Mouse (Mus musculus) gastrocnemius, postnatal 4 days (tissue): ENCODE data around the gene Catsperg1. TPM values are rescaled to one million over a fixed set of nuclear protein-coding genes. Genes with fewer than 3 reads are reported as not detected.
"Not testable (repeated sequence)": the region's sequence is repeated elsewhere in the genome, so short reads cannot be mapped to it uniquely, and the experiment has no call there.

Experiments used
- DNase-seq, 2 experiments: peaks; one replicate each; pipeline ENCODE4 v3.0.0; 2021 to 2022; ENCODE audit warnings: low spot score in 2 of 2, mixed read lengths in 2 of 2
- total RNA-seq, 2 experiments: library from RNA; stranded (reverse); gene quantifications; 2 replicates each; pipeline ENCODE4 v1.2.3; 2021

The Catsperg1 gene
- total RNA-seq, 2 experiments from 2014 or later, result 0.41 to 1.6 TPM

DNA sequence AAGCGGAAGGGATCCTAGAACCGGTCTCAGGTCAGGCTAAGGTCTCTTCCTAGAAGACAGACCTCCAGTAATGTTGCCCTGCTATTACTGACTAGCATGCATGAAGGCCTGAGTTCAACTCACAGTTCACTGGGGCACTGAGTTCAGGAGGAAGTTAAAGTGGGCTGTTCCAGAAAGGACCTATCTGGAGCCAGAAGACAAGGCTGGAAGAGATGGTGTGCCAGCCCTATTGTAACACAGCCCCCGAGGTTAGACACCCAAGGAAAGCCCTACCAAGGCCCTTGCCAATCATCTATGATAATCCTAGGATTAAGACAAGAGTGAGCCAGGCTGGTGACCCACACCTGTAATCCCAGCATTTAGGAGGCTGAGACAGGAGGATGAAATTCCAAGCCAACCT, 17.7 kb upstream of the Catsperg1 start:
- no peak for DNase-seq

DNA sequence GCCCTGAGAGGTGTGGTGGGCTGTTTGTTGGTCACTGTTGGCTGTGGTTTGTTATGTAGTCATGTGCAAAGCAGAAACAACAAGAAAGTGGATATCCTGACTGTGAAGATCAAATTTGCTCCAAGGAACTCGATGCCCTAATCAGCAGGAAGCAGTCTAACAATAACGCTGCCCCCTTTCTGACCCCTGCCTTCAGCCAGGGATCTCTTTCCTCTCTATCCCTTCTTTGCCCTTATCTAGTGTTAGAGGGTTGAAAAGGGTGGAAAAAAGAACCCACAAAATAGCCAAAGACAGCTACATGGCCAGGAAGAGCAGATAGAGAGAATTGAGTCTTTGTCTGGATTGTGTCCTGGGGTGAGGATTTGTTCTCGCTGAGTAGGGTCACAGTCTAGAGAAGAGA, 16.7 kb upstream of the Catsperg1 start:
- DNase-seq, result no peak

DNA sequence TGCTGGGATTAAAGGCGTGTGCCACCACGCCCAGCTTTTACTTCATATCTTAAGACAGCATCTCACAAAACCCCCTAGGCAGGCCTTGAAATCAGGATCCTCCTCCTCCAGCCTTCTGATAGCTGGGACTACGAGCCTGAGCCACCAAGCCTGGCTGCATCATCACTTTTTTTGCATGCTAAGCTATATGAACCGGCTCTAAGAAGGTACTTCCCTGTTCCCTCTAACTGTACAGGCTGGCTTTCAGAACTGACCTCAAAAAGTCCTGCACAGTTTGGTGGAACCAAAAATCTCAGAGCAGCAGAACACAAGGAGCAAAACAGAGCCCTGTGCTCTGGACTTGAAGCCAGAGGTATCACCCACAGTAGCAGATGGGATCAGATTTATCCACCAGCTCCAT, 14.4 kb upstream of the Catsperg1 start:
- DNase-seq, result no peak

DNA sequence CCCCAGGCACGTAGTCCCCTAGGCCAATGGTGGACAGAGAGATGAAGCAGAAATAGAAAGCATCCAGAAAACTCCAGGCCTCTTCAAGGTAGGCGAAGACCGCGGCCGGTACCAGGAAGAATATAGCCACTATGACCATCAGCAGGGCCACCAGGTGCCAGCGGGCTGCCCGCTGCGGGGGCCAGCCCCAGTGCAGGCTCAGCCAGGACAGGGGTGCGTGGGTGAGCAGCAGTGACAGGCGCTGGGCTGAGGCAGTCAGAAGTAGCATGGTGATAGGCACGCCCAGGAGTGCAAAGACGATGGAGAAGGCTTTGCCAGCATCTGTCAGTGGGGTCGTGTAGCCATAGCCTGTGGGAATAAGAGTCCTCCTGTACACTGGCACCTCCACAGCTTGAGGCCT, 11.7 kb upstream of the Catsperg1 start:
- DNase-seq, result no peak

DNA sequence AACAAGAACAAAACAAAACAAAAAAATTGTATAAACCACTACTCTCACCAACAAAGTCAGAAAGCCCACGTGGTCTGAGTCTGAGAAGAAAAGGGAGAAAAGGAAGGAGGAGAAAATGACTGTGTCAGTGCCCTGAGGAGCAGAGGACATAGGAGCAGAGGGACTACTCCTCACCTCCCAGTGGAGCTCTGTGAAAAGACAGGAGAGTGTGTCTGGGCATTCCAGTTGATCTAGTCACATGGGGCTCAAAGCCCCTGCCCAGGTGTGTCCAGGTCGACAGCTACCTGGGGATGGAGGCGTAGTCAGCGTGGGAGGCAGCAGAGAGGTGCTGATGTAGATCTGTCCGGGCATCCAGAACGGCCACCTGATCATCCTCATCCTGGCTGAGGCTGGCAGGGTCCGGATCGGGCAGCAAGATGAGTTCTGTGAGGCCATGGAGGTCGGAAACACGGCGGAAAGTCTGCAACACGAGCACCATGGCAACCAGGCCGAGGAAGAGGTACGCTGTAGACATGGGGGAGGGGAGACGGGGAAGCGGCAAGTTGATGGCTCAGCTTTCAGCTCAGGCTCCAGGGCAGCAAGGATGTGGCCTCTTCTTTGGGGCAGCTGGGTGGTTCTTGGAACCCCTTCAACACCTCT, 11.0 kb upstream of the Catsperg1 start:
- DNase-seq, result no peak

DNA sequence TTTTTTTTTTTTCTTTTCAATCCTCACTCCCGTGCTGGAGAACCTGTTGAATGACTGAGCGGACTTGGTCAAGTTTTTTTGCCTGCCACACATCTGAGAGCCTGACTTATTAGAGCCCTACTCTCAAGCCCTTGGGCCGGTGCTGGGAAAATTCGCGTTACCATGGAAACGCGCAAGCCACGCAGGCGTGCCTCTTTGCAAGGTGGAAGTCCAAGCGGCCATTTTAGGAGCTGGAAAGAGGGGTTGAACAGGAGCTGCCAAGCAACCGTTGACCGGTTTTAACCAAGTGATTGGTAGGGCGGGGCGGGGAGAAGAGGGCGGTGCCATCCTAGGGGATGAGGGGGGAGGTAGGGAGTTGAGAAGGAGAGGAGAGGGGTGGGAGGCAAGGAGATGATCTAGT, 1.0 kb upstream of the Catsperg1 start:
- no peak for DNase-seq

DNA sequence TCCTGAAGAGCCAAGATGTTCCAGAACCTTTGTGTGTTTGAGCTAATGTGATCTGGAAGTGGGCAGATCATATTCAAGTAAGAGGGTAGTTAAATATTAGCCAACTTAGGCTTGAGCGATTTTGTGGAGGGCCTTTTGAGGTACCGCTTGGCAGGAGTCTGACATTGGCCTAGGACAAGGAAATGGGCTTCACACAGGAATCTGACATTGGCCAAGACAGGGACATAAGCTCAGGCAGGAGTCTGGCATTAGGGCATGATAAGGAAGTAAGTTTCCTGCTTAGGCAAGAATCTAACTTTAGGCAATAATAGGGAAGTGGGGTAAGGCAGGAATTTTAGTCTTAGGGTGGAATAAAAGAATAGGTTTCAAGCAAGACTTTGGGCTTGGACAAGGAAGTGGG, 401 bp upstream of the Catsperg1 start:
- no peak for DNase-seq

DNA sequence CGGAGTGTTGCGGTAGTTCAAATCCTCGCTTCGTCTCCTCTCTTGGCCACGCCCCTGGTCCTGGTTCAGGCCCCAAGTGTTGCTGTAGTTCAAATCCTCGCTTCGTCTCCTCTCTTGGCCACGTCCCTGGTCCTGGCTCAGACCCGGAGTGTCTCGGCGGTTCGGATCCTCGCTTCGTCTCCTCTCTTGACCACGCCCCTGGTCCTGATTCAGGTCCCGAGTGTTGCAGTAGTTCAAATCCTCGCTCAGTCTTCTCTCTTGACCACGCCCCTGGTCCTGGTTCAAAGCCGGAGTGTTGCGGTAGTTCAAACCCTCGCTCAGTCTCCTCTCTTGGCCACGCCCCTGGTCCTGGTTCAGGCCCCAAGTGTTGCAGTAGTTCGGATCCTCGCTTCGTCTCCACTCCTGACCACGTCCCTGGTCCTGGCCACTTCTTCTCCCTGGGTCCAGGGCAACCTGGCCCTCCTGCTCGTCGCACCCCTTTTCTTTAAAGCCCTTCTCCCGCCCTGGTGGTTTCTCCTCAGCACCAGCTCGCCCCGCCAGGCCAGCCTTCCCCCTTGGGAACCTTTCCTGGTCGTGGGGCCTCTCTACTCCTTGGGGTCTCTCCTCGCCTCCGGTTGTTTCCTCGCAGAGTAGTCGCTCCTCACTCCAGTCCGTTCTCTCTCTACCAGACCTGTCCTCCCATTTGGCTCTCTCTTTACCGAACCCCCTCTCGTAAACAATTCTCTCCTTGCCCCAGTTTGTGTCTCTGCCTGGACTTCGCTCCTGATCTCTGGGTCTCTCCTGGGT, 867 bp downstream of the Catsperg1 start:
- DNase-seq, result not testable (repeated sequence)

DNA sequence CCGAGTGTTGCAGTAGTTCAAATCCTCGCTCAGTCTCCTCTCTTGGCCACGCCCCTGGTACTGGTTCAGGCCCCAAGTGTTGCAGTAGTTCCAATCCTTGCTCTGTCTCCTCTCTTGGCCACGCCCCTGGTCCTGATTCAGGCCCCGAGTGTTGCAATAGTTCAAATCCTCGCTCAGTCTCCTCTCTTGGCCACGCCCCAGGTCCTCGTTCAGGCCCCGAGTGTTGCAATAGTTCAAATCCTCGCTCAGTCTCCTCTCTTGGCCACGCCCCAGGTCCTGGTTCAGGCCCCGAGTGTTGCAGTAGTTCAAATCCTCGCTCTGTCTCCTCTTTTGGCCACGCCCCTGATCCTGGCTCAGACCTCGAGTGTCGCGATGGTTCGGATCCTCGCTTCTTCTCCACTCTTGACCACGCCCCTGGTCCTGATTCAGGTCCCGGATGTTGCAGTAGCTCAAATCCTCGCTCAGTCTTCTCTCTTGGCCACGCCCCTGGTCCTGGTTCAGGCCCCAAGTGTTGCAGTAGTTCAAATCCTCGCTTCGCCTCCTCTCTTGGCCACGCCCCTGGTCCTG, 1.6 kb downstream of the Catsperg1 start:
- DNase-seq, result no peak

DNA sequence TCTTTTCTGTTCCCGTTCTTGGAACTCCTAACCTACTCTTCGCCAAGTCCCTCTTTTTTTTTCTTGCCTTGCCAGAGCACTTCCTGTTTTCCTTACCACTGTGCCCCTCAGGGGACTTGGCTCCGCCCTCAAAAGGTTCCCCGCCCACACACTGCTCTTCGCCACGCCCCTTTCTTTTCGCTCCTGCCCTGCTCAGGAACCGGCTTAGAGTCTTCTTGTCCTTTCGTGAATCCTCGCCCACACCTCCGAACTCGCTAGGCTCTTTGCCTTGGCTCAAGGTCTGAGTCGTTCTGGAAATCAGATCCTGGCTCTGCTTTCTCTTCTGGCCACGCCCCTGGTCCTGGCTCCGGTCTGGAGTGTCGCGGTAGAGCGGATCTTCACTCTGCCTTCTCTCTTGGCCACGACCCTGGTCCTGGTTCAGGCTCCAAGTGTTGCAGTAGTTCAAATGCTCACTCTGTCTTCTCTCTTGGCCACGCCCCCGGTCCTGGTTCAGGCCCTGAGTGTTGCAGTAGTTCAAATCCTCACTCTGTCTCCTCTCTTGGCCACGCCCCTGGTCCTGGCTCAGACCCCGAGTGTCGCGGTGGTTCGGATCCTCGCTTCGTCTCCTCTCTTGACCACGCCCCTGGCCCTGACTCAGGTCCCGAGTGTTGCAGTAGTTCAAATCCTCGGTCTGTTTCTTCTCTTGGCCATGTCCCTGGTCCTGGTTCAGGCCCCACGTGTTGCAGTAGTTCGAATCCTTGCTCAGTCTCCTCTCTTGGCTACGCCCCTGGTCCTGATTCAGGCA, 2.2 kb downstream of the Catsperg1 start:
- DNase-seq, result peak; percentile 60 to 85

DNA sequence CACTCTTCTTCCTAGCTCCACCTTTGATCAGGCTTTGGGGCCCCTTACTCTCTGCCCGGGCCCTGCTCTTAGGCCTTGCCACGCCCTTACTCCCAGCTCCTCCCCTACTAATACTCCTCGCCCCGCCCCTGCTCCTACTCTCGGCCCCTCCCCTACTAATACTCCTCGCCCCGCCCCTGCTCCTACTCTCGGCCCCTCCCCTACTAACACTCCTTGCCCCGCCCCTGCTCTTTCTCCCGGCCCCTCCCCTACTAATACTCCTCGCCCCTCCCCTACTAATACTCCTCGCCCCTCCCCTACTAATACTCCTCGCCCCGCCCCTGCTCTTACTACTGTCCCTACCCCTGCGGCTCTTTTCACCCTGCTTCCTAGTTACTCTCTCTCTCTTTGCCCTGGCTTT, 2.8 kb downstream of the Catsperg1 start:
- DNase-seq, result peak in 1 of 2 experiments; percentile 40

DNA sequence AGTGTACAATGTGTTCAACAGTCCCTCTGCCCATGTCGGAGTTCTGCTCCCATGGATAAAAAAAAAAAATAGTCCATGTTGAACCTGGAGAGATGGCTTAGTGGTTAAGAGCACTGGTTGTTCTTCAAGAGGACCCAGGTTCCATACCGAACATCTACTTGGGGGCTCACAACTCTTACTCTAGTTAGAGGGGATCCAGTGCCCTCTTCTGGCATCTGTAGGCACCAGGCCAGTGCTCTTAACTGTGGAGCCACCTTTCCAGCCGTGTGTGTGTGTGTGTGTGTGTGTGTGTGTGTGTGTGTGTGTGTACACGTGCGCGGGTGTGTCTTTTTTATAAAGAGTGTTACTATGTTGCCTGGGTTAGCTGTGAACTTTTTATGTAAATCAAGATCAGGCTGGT, 11.3 kb downstream of the Catsperg1 start:
- DNase-seq, result no peak

DNA sequence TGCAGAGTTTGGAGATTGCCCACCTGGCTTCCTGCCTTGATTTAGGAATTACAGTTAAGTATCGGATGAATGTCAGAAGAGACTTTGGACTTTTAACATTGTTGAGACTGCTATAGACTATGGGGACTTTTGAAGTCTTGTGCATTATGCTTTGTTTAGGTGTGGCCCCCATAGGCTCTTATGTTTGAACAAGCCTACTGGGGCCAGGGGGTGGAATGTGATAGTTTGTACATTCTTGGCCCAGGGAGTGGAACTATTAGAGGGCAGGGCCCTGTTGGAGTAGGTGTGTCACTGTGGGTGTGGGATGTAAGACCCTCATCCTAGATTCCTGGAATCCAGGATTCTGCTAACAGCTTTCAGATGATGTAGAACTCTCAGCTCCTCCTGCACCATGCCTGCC, 19.6 kb downstream of the Catsperg1 start:
- not testable (repeated sequence) for DNase-seq

DNA sequence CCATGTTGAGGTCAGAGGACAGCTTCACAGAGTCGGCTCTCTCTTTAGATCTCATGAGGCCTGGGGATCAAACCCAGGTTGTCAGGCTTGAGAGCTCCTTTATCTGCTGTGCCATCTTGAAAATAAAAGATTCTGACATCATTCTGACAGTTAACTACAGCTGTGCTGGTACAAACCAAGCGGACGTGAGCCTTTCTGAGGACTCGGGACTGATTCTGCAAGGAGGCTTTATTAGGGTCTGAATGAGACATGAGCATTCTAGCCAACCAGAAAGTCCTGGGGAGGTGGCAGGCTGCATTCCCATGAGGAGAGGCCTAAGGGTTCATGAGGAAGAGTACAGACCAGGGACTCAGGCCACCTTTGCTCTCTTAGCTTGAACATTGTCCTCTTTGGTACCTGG, 32.5 kb downstream of the Catsperg1 start:
- DNase-seq, result not testable (repeated sequence)

DNA sequence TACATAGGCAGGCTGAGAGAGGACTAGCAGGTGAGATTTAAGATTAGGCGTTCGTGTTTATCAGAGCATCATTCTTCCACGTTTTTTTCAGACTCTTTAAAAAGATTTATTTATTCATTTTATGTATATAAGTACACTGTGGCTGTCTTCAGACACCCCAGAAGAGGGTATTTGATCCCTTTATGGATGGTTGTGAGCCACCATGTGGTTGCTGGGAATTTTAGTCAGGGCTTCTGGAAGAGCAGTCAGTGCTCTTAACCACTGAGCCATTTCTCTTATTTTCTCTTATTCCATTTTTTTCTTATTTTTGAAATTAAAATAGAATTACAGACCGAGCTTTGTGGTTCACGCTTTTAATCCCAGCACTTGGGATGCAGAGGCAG, 33.0 kb downstream of the Catsperg1 start:
- DNase-seq, result no peak

DNA sequence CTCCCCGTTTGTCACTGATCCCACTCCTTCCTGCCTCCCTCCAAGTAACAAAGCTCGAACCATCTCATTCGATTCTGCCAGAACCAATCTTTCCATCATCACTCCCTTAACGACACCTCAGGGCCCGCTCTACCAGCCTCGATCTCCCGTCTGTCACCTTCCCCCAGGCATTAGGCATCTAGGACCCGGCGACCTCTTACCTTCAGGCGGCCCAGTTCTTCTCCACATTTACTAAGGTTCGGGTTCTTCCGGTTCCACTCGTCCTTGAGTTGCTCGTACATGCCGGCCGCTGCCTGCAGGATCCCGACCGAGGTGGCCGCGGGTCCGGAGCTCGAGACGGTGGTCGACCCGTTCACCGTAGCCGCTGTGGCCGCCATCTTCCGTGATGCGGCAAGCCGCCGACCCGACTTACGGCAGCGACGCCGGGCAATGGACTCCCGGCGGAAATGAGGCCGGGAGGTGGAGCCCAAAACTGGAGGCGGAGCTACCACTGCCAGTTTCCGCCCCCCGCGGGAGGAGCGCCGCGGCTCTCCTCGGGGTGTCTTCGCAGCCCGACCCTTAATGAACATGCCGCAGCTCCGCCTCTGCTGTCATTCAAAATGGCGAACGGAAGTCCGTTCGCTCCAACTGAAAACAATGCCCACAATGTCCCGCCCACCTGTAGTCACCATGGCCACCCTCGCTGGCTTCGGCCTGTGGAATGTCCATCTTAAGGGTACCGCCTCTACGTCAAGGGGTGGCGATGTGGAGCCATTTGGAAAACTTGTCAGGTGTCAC, 33.6 kb downstream of the Catsperg1 start, which contains the start of gene Psmd8:
Gene Psmd8, minus strand, starts transcription at position 625 of the 777 bp plus-strand sequence.
- peak; percentile 94 for DNase-seq

DNA sequence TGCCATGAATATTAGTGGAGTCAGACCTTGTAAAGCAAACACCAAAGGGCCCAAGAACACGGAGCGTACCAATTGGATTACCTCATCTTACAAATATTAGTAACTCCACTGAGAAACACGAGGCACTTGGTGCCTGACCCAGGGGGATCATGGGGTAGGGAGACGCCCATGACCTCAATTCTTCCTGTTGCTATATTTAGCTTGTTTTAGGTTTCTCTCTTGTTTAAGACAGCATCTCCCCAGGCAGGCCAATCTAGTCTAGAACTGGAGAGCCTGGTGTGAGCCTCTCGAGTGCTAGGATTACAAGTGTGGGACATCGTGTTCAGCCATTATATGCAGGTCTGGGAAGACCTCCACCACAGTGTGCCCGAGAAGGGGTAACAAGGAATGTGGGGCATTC, 34.5 kb downstream of the Catsperg1 start:
- no peak for DNase-seq

DNA sequence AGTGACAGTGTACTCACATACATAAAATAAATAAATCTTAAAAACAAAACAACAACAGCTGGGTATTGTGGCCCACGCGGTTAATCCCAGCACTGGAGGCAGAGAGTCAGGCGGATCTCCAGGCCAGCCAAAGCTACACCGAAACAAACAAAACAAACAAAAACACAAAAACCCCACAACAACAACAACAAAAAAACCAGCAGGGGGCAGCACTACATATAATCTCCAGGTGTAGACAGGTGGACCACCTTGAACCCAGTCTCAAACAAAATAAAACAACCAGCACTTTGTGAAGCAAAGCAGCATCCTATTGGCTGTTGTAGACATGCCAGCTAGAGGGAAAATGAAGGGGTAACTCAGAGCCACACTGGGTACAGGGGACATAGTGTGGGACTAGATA, 35.7 kb downstream of the Catsperg1 start:
- DNase-seq, result no peak

DNA sequence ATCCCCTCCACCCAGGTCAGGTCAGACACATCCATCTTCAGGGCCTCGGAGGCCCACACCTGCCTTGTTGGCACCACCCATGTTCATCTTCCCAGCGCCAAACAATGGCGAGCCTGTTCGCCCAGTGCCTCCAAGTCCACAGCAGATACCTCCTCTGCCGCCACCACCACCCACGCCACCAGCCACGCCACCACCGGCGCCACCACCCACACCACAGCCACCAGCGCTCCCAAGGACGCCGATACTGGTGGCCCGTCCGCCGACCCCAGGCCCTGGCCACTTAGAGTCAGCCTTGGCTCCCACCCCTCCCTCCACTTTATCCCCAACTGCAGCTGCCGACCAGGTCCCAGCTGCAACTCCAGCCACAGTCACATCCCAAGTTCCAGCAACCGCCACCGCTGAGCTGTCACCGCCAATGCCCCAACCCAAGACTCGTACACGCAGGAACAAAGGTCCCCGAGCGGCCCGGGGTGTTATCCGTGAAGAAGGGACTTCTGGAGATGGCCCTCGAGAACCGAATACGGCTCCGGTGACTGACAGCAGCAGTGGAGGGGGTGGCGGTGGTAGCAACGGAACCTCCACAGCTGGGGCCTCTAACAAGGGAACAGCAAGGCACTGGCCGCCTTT, 41.3 kb downstream of the Catsperg1 start:
- no peak for DNase-seq

DNA sequence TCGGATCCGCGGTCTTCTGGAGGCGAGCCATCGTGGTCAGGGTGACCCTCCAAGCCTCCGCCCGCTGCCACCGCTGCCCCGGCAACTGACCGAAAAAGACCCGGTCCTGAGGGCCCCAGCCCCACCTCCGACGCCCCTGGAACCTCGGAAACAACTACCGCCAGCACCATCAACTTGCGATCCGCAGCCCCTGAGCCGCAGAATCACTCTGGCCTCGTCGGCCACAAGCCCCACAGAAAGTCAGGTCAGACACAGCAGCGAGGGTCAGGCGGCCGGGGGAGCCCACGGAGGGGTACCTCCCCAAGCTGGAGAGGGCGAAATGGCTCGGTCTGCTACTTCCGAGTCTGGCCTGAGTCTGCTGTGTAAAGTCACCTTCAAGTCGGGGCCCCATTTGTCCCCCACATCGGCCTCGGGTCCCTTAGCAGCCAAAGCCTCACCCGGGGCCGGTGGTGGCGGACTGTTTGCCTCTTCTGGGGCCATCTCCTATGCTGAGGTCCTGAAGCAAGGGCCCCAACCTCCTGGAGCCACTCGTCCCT, 42.2 kb downstream of the Catsperg1 start:
- DNase-seq, result no peak
